Mouse (Mus musculus) frontal cortex, postnatal 25 days (tissue): ENCODE measurements at regions not wholly inside any gene's neighbourhood (a gene's known extent, or its start where the extent isn't known, plus 50 kb on each side); places are given as distances from the start of the nearest gene placed in this dataset.

ENCODE experiments used
- DNase-seq, 2 experiments: peaks; one replicate each; pipeline ENCODE4 v3.0.0; 2022; ENCODE audit warnings: low spot score in 2 of 2

GRCm38 (mm10) chr2:131801212-131801611 is 58.3 kb downstream of the Erv3 start:
- DNase-seq = no peak

- DNase-seq = no peak
Observed at GRCm38 (mm10) chr2:131800126-131800894, 59.2 kb downstream of the Erv3 start.

- DNase-seq = no peak
Observed at GRCm38 (mm10) chr2:131799486-131799885, 60.1 kb downstream of the Erv3 start.

GRCm38 (mm10) chr2:131797001-131797693 is 62.4 kb downstream of the Erv3 start:
- no peak for DNase-seq

GRCm38 (mm10) chr2:131775381-131775780 is 84.2 kb downstream of the Erv3 start:
- DNase-seq = no peak

GRCm38 (mm10) chr2:131773691-131774090 is 85.9 kb downstream of the Erv3 start:
- no peak for DNase-seq

GRCm38 (mm10) chr2:131772163-131772562 is 87.4 kb downstream of the Erv3 start:
- no peak for DNase-seq

- DNase-seq = peak; percentile 20 to 59
Observed at GRCm38 (mm10) chr2:131770852-131771251, 88.7 kb downstream of the Erv3 start.

- DNase-seq = no peak
Observed at GRCm38 (mm10) chr2:131769656-131770210, 89.8 kb downstream of the Erv3 start.

GRCm38 (mm10) chr2:131766500-131766899 is 93.0 kb downstream of the Erv3 start:
- DNase-seq = no peak

GRCm38 (mm10) chr2:131761507-131761906 is 98.0 kb downstream of the Erv3 start:
- no peak for DNase-seq

- no peak for DNase-seq
Observed at GRCm38 (mm10) chr2:131757183-131757903, 102.2 kb downstream of the Erv3 start.

GRCm38 (mm10) chr2:131755107-131755506 is 104.4 kb downstream of the Erv3 start:
- DNase-seq = no peak

GRCm38 (mm10) chr2:131753436-131753835 is 106.1 kb downstream of the Erv3 start:
- DNase-seq = no peak

- DNase-seq = no peak
Observed at GRCm38 (mm10) chr2:131750679-131751078, 108.9 kb downstream of the Erv3 start.

- no peak for DNase-seq
Observed at GRCm38 (mm10) chr2:131750206-131750605, 109.3 kb downstream of the Erv3 start.

GRCm38 (mm10) chr2:131749746-131750145 is 109.8 kb downstream of the Erv3 start:
- DNase-seq = no peak

- DNase-seq = peak; percentile 33 to 34
Observed at GRCm38 (mm10) chr2:131748791-131749190, 110.8 kb downstream of the Erv3 start.

- DNase-seq = no peak
Observed at GRCm38 (mm10) chr2:131747707-131748106, 111.8 kb downstream of the Erv3 start.

GRCm38 (mm10) chr2:131745381-131745895 is 114.1 kb downstream of the Erv3 start:
- DNase-seq = no peak

- no peak for DNase-seq
Observed at GRCm38 (mm10) chr2:131744957-131745356, 114.6 kb downstream of the Erv3 start.

- DNase-seq = no peak
Observed at GRCm38 (mm10) chr2:131740456-131740855, 119.1 kb downstream of the Erv3 start.
